Mouse (Mus musculus) kidney, adult 2 months (tissue): ENCODE results near the gene Gm10306.

Source experiments
- CTCF ChIP-seq: fragments of 200-500 bp; conservative IDR thresholded peaks from 2 replicates; pipeline ENCODE4 v1.5.1; 2011; ENCODE audit warnings: low read depth, mild to moderate bottlenecking, control low read depth, low read length, moderate library complexity, mixed read lengths; ENCODE audit not compliant: insufficient read depth, insufficient read length
- POLR2A ChIP-seq: fragments of 200-500 bp; IDR thresholded peaks from one replicate; pipeline ENCODE4 v1.6.1; 2011; ENCODE audit warnings: low read depth, low read length, control low read depth

DNA sequence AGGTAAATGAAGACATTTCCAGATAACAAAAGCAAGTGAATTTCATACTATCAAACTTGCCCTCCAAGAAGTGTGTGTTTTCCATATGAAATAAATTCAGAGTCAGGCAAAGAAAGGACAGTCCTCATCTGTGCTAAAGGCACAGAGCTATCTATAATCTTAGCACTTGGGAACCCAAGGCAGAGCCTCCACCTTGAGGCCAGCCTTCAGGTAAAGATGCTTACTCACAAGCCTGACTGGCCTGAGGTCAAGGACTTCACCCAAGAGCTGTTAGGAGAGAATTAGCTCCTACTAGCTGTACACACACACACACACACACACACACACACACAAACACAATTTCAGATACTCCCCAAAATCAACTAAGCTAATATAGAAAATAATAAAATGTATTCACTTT is 36.4 kb downstream of the Gm10306 start:
- TF ChIP-seq CTCF (no peak), POLR2A (no peak)
